ENCODE assay signal across 17 mouse cellular contexts in the genomic region with DNA sequence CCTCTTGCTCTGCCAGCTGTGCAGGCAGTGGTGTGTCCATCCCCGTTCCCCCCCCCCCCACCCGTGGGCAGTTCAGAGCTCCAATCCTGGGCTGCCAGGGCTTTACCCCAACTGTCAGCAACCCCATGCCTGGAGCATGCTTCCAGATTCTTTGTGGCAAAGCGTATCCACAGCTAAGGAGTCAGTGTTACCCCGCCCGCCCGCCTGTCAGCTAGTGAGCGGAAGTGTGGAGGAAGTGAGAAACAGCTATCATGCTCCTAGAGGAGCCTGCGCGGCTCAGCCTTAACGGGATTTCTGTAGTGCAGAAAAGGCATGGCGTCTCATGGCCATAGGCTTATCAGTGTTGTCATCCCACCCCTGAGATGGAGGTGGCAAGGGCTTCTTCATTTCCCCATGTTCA. TPM values are rescaled to one million over a fixed set of nuclear protein-coding genes. Genes with fewer than 3 reads are reported as not detected.
DNase-seq lines count a peak whose midpoint lies in the region; ATAC-seq and TF ChIP-seq lines count a peak whose summit lies in the region.
"Had no signal": no experiment of that assay in that cellular context is flagged by ENCODE, and none has a peak within 500 bp of the region (broad histone marks: within the 10 kb centered on the region; RNA-seq: fewer than 3 reads in every experiment).

No protein-coding gene starts in this region.

- peaks cover 14% of the 10 kb centered on the region for H3K36me3 ChIP-seq in kidney, postnatal 0 days (ENCODE audit: insufficient read depth, low read length)
- H3K36me3 ChIP-seq in midbrain, embryonic 11.5 days (ENCODE audit: control insufficient read depth, insufficient read depth, low read length) = peaks cover 11% of the 10 kb centered on the region; the same call in 1 of the 2 replicates
- peaks cover 46% of the 10 kb centered on the region for H3K36me3 ChIP-seq in midbrain, embryonic 16.5 days (ENCODE audit: control insufficient read depth, insufficient read depth, low read length)
- peaks cover 77% of the 10 kb centered on the region for H3K36me3 ChIP-seq in hindbrain, embryonic 14.5 days (replicated peaks; ENCODE audit: control insufficient read depth, insufficient read depth)

- H3K4me1 ChIP-seq in kidney, postnatal 0 days (replicated peaks; ENCODE audit: insufficient read depth, low read length) = 0 out of 2 replicates have a peak, but pooled peaks cover 14% of the 10 kb centered on the region
- H3K4me1 ChIP-seq in midbrain, embryonic 11.5 days (ENCODE audit: control insufficient read depth, insufficient read depth, low read length) = no peaks in the 10 kb centered on the region
- H3K4me1 ChIP-seq in midbrain, embryonic 16.5 days (ENCODE audit: control insufficient read depth, insufficient read depth, low read length) = no peaks in the 10 kb centered on the region
- H3K4me1 ChIP-seq in hindbrain, embryonic 14.5 days (replicated peaks; ENCODE audit: control insufficient read depth, insufficient read depth, low read length) = no peaks in the 10 kb centered on the region
- H3K4me1 ChIP-seq: embryonic facial prominence, embryonic 12.5 days; limb, embryonic 12.5 days had no signal

- TF ChIP-seq CTCF in kidney, postnatal 0 days (IDR thresholded peaks at IDR 0.05; ENCODE audit: low read depth) = no peak

- H3K4me3 ChIP-seq in kidney, postnatal 0 days (replicated peaks; ENCODE audit: low read depth, low read length) = no peak overlapping the region
- H3K4me3 ChIP-seq in midbrain, embryonic 11.5 days (ENCODE audit: low read depth, low read length) = no peak overlapping the region
- H3K4me3 ChIP-seq in midbrain, embryonic 16.5 days (ENCODE audit: low read depth, low read length) = no peak overlapping the region
- H3K4me3 ChIP-seq in hindbrain, embryonic 14.5 days (replicated peaks; ENCODE audit: low read length) = no peak overlapping the region
- H3K4me3 ChIP-seq: embryonic facial prominence, embryonic 12.5 days; forebrain, embryonic 15.5 days; heart, embryonic 15.5 days; limb, embryonic 12.5 days had no signal

- no peak overlapping the region for H3K9ac ChIP-seq in kidney, postnatal 0 days (ENCODE audit: low read depth, low read length)
- no peak overlapping the region for H3K9ac ChIP-seq in midbrain, embryonic 11.5 days (ENCODE audit: low read length)
- H3K9ac ChIP-seq in midbrain, embryonic 16.5 days (ENCODE audit: low read depth, low read length) = no peak overlapping the region
- H3K9ac ChIP-seq in hindbrain, embryonic 14.5 days = no peak overlapping the region
- H3K9ac ChIP-seq: embryonic facial prominence, embryonic 12.5 days; forebrain, embryonic 15.5 days; heart, embryonic 15.5 days; limb, embryonic 12.5 days had no signal

- peak overlapping the region; percentile 8; the same call in 1 of the 2 replicates for H3K27ac ChIP-seq in kidney, postnatal 0 days
- H3K27ac ChIP-seq in midbrain, embryonic 11.5 days (ENCODE audit: low read depth, low read length) = no peak overlapping the region
- no peak overlapping the region for H3K27ac ChIP-seq in midbrain, embryonic 16.5 days (ENCODE audit: low read length)
- H3K27ac ChIP-seq in hindbrain, embryonic 14.5 days = no peak overlapping the region
- H3K27ac ChIP-seq: embryonic facial prominence, embryonic 12.5 days; forebrain, embryonic 15.5 days; heart, embryonic 15.5 days; limb, embryonic 12.5 days had no signal

- intact Hi-C loops in left cerebral cortex, postnatal 36 days (cut with DNase I) = no loop called here

- no peaks in the 10 kb centered on the region for H3K27me3 ChIP-seq in kidney, postnatal 0 days (ENCODE audit: insufficient read depth, low read length)
- H3K27me3 ChIP-seq in midbrain, embryonic 11.5 days (ENCODE audit: control insufficient read depth, insufficient read depth, low read length) = no peaks in the 10 kb centered on the region
- H3K27me3 ChIP-seq in midbrain, embryonic 16.5 days (ENCODE audit: control insufficient read depth, insufficient read depth, low read depth, low read length) = no peaks in the 10 kb centered on the region
- H3K27me3 ChIP-seq in hindbrain, embryonic 14.5 days (ENCODE audit: control insufficient read depth, insufficient read depth, low read length) = no peaks in the 10 kb centered on the region
- H3K27me3 ChIP-seq: CH12.LX; embryonic facial prominence, embryonic 12.5 days; forebrain, embryonic 15.5 days; heart, embryonic 15.5 days; limb, embryonic 12.5 days had no signal

- DNase-seq in kidney, postnatal 0 days (ENCODE audit: low spot score) = peak; percentile 29
- DNase-seq in kidney, adult 18-20 months = no peak
- DNase-seq in midbrain, embryonic 11.5 days (ENCODE audit: low spot score, missing footprints) = peak; percentile 59
- peak; percentile 72 to 76 for DNase-seq in left cerebral cortex, postnatal 36 days (ENCODE audit: low spot score in 2 of 2)
- DNase-seq in urinary bladder, postnatal 36 days (ENCODE audit: low spot score in 2 of 2) = no peak
- no peak for DNase-seq in hindbrain, embryonic 14.5 days (ENCODE audit: low spot score)
- DNase-seq: cerebellum, adult 8-10 months; thymus, adult 2 months had no signal

- no peak overlapping the region for H3K4me2 ChIP-seq in kidney, postnatal 0 days (ENCODE audit: low read length)
- H3K4me2 ChIP-seq in midbrain, embryonic 11.5 days = no peak overlapping the region
- H3K4me2 ChIP-seq in midbrain, embryonic 16.5 days (ENCODE audit: low read length) = no peak overlapping the region
- H3K4me2 ChIP-seq in hindbrain, embryonic 14.5 days (replicated peaks) = no peak overlapping the region
- H3K4me2 ChIP-seq: embryonic facial prominence, embryonic 12.5 days; forebrain, embryonic 15.5 days; heart, embryonic 15.5 days; limb, embryonic 12.5 days had no signal

- 52% methylated on average over 11 of the region's 11 CpGs for WGBS in kidney, postnatal 0 days
- WGBS in midbrain, embryonic 11.5 days = 85% methylated on average over 11 of the region's 11 CpGs
- WGBS in midbrain, embryonic 16.5 days = 82% methylated on average over 11 of the region's 11 CpGs
- WGBS in hindbrain, embryonic 14.5 days = 85% methylated on average over 11 of the region's 11 CpGs

- 0 out of 2 replicates have a peak, but pooled peaks have one; percentile 29 for ATAC-seq in kidney, postnatal 0 days (replicated peaks; ENCODE audit: low FRiP score, low read depth)
- no peak for ATAC-seq in midbrain, embryonic 11.5 days (ENCODE audit: low FRiP score)
- no peak for ATAC-seq in midbrain, embryonic 16.5 days
- ATAC-seq in hindbrain, embryonic 14.5 days (ENCODE audit: low FRiP score) = no peak
- ATAC-seq: forebrain, embryonic 15.5 days; intestine, postnatal 0 days; lung, postnatal 0 days had no signal

- H3K9me3 ChIP-seq in kidney, postnatal 0 days (replicated peaks; ENCODE audit: low read length) = no peaks in the 10 kb centered on the region
- no peaks in the 10 kb centered on the region for H3K9me3 ChIP-seq in midbrain, embryonic 11.5 days (ENCODE audit: control insufficient read depth, low read length)
- H3K9me3 ChIP-seq in midbrain, embryonic 16.5 days (replicated peaks; ENCODE audit: control insufficient read depth, low read length, poor library complexity, severe bottlenecking) = no peaks in the 10 kb centered on the region
- no peaks in the 10 kb centered on the region for H3K9me3 ChIP-seq in hindbrain, embryonic 14.5 days (ENCODE audit: control insufficient read depth, low read length)
- H3K9me3 ChIP-seq: embryonic facial prominence, embryonic 12.5 days; forebrain, embryonic 15.5 days; heart, embryonic 15.5 days; limb, embryonic 12.5 days had no signal

RNA-seq across cellular contexts. Expression of a gene that starts 21.2 kb away (rescaled TPM):
- polyA plus RNA-seq in kidney, postnatal 0 days (2015; fragmentation: Nextera tagmentation; extraction: Ambion mirVana) = 5.4 and 5.7 TPM in 2 replicates
- 2.5 and 2.8 TPM in 2 replicates for polyA plus RNA-seq in midbrain, embryonic 11.5 days (2014; fragmentation: Nextera tagmentation; extraction: Ambion mirVana)
- 8.6 and 9.6 TPM in 2 replicates for polyA plus RNA-seq in midbrain, embryonic 16.5 days (2015; fragmentation: Nextera tagmentation; extraction: Ambion mirVana)
- total RNA-seq in left cerebral cortex, postnatal 36 days (2021) = 10 to 100 TPM; 68.0 to 74.4 TPM
- polyA plus RNA-seq in hindbrain, embryonic 14.5 days (2014; fragmentation: Nextera tagmentation; extraction: Ambion mirVana) = 8.5 and 10.0 TPM in 2 replicates

RNA-seq across cellular contexts. Expression of a gene that starts 31.8 kb away (rescaled TPM):
- 2.4 and 2.6 TPM in 2 replicates for polyA plus RNA-seq in kidney, postnatal 0 days (2015; fragmentation: Nextera tagmentation; extraction: Ambion mirVana)
- polyA plus RNA-seq in midbrain, embryonic 11.5 days (2014; fragmentation: Nextera tagmentation; extraction: Ambion mirVana) = 3.4 and 3.7 TPM in 2 replicates
- 8.5 and 9.9 TPM in 2 replicates for polyA plus RNA-seq in midbrain, embryonic 16.5 days (2015; fragmentation: Nextera tagmentation; extraction: Ambion mirVana)
- 10 to 100 TPM; 78.0 to 87.2 TPM for total RNA-seq in left cerebral cortex, postnatal 36 days (2021)
- 6.4 and 6.7 TPM in 2 replicates for polyA plus RNA-seq in hindbrain, embryonic 14.5 days (2014; fragmentation: Nextera tagmentation; extraction: Ambion mirVana)

RNA-seq across cellular contexts. Expression of a gene that starts 42.3 kb away (rescaled TPM):
- polyA plus RNA-seq in kidney, postnatal 0 days (2015; fragmentation: Nextera tagmentation; extraction: Ambion mirVana) = 0.05 and 0.06 TPM in 2 replicates
- polyA plus RNA-seq in midbrain, embryonic 11.5 days (2014; fragmentation: Nextera tagmentation; extraction: Ambion mirVana) = 0.03 TPM in 1 of 2 replicates, not detected in the other
- polyA plus RNA-seq in midbrain, embryonic 16.5 days (2015; fragmentation: Nextera tagmentation; extraction: Ambion mirVana) = 0.70 and 0.89 TPM in 2 replicates
- total RNA-seq in left cerebral cortex, postnatal 36 days (2021) = under 1 TPM; 0.39 to 0.52 TPM
- polyA plus RNA-seq in hindbrain, embryonic 14.5 days (2014; fragmentation: Nextera tagmentation; extraction: Ambion mirVana) = 0.23 and 0.50 TPM in 2 replicates
- total RNA-seq: neutrophil, adult 5-6 weeks had no signal

Comparison
In these comparisons a context has a peak if more than half of its experiments do, and no peak if none do; other contexts are left out.
1. DNase-seq: peak in kidney, postnatal 0 days (single experiment), midbrain, embryonic 11.5 days (single experiment) and left cerebral cortex, postnatal 36 days (2 of 2); none in kidney, adult 18-20 months (single experiment), urinary bladder, postnatal 36 days (0 of 2) and hindbrain, embryonic 14.5 days (single experiment).